Mouse (Mus musculus) macrophage (primary cell): ENCODE data around the gene Nepn. TPM values are rescaled to one million over a fixed set of nuclear protein-coding genes. Genes with fewer than 3 reads are reported as not detected.

ENCODE experiments used
- H3K27ac ChIP-seq: fragments of 350-480 bp; formaldehyde crosslinking; 2 replicates; pipeline ENCODE4 v1.9.0; 2021
- H3K36me3 ChIP-seq: fragments of 350-480 bp; formaldehyde crosslinking; 2 replicates; pipeline ENCODE4 v1.9.0; 2021; ENCODE audit errors: inconsistent target
- H3K4me3 ChIP-seq: fragments of 350-480 bp; formaldehyde crosslinking; 2 replicates; pipeline ENCODE4 v1.9.0; 2021; ENCODE audit errors: inconsistent target
- H3K79me2 ChIP-seq: fragments of 350-480 bp; formaldehyde crosslinking; 2 replicates; pipeline ENCODE4 v1.9.0; 2021; ENCODE audit errors: inconsistent target
- WGBS: methylation state at CpG from one replicate; pipeline ENCODE4 v1.1.7; 2026; ENCODE audit warnings: inconsistent platforms; ENCODE audit not compliant: missing documents; 5-methylcytosine and 5-hydroxymethylcytosine counted together
- polyA plus RNA-seq: library from polyadenylated mRNA; stranded (reverse); fragments of 250-400 nt; gene quantifications from 3 replicates; pipeline ENCODE4 v1.2.4, GENCODE M21; 2018; ENCODE audit warnings: inconsistent platforms

The Nepn gene
- polyA plus RNA-seq, 1 experiment from 2014 or later, result not detected

DNA sequence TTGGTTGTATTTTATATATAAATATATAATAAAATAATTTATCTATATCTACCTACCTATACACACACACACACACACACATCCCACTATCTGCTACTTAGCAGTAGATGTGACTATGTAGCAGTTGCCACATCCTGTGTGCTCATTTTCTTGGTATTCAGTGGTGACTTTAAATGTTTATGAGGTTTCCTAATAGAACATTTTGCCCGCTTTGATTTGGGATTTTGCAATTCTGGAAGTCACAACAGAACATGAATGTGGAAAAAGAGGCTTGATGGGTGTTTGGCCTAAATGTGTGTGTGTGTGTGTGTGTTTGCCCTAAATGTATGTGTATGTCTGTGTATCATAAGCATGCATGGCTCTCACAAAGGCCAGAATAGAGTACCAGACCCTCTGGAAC lies 5.2 kb upstream of the Nepn start:
- Histone ChIP-seq H3K79me2 (peaks cover 31% of the 10 kb centered on the region), H3K4me3 (no peak overlapping the region), H3K27ac (no peak overlapping the region), H3K36me3 (no peaks in the 10 kb centered on the region)
- WGBS, result 60% methylated on average over 1 of the region's 1 CpGs

- H3K4me3 ChIP-seq, result no peak overlapping the region
- 82% methylated on average over 7 of the region's 8 CpGs for WGBS
- no peaks in the 10 kb centered on the region for H3K36me3 ChIP-seq
Observed at GRCm38 (mm10) chr10:52384823-52385610, 3.8 kb upstream of the Nepn start.

GRCm38 (mm10) chr10:52387192-52387591 lies 1.6 kb upstream of the Nepn start:
- Histone ChIP-seq H3K4me3 (no peak overlapping the region), H3K27ac (no peak overlapping the region), H3K36me3 (no peaks in the 10 kb centered on the region), H3K79me2 (no peaks in the 10 kb centered on the region)
- 86% methylated on average over 4 of the region's 4 CpGs for WGBS

More at GRCm38 (mm10) chr10:52384823-52385610, 3.8 kb upstream of the Nepn start:
- Histone ChIP-seq H3K27ac (no peak overlapping the region), H3K79me2 (peaks cover 16% of the 10 kb centered on the region)

- WGBS, result 58% methylated on average over 3 of the region's 3 CpGs
- H3K36me3 ChIP-seq, result no peaks in the 10 kb centered on the region
- H3K79me2 ChIP-seq, result no peaks in the 10 kb centered on the region
- H3K27ac ChIP-seq, result no peak overlapping the region
- H3K4me3 ChIP-seq, result no peak overlapping the region
Observed at GRCm38 (mm10) chr10:52389438-52389837, 666 bp downstream of the Nepn start.

- no peak overlapping the region for H3K27ac ChIP-seq
- no peak overlapping the region for H3K4me3 ChIP-seq
- 97% methylated on average over 2 of the region's 2 CpGs for WGBS
- H3K79me2 ChIP-seq, result no peaks in the 10 kb centered on the region
- no peaks in the 10 kb centered on the region for H3K36me3 ChIP-seq
Observed at GRCm38 (mm10) chr10:52391208-52391607, 2.4 kb downstream of the Nepn start.

DNA sequence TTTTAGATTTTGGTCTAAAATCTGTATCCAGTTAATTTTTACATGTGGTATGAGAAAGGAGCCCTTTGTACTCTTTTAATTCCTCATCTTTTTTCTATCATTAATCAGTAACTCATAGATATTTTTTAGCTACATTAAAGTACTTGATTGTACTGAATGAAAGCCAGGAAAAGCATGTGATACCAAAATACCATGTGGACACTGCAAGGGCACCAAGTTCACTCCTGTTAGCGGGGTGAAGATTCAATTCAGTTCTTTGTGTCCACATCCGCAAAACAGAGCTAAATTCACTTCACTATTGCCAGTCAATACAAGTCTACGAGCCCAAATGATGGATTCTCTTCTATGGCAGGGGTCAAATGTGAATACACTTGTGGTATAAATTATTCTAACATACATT lies 7.9 kb downstream of the Nepn start:
- Histone ChIP-seq H3K79me2 (no peaks in the 10 kb centered on the region), H3K36me3 (no peaks in the 10 kb centered on the region), H3K27ac (no peak overlapping the region), H3K4me3 (no peak overlapping the region)
- WGBS, result 90% methylated on average over 3 of the region's 3 CpGs

DNA sequence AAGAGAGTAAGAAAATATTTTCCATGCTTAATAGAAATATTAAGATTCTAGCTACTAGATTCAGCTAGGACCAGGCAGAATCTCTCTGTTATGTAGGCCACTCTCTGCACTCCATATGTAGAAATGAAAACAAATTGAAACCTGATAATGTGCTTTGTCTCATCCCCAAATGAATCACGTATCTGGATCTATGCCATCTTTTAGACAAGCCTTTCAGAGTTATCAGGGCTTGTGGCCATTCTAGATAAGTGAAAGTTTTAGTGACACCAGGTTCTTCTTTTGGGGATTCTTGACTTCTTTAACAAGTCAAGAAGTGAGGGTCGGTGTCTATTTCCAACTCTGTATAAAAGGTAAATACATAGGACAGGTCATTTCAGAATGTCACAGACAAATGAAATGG lies 9.9 kb downstream of the Nepn start:
- H3K27ac ChIP-seq, result no peak overlapping the region
- 93% methylated on average over 2 of the region's 2 CpGs for WGBS
- H3K79me2 ChIP-seq, result no peaks in the 10 kb centered on the region
- H3K36me3 ChIP-seq, result no peaks in the 10 kb centered on the region
- no peak overlapping the region for H3K4me3 ChIP-seq

DNA sequence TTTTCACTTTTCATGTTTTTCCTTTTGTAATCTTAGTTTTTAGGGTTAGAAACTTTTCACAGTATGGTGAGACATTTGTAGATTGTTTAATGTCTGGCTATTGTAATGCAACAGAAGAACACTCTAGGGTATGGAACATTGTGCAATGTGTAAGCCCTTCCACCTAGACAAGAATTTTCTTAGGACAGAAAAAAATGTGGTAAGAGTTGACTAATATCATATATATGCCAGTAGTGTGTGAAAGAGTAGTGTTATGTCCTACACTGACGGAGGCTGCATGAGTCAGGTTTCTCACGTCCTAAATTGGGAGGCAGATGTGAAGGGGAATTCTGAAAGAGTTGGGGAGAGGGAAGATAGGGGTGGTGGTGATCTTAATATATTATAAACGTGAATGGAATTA lies 10.9 kb downstream of the Nepn start:
- no peaks in the 10 kb centered on the region for H3K36me3 ChIP-seq
- H3K79me2 ChIP-seq, result no peaks in the 10 kb centered on the region
- 73% methylated on average over 3 of the region's 3 CpGs for WGBS
- H3K4me3 ChIP-seq, result no peak overlapping the region
- no peak overlapping the region for H3K27ac ChIP-seq

DNA sequence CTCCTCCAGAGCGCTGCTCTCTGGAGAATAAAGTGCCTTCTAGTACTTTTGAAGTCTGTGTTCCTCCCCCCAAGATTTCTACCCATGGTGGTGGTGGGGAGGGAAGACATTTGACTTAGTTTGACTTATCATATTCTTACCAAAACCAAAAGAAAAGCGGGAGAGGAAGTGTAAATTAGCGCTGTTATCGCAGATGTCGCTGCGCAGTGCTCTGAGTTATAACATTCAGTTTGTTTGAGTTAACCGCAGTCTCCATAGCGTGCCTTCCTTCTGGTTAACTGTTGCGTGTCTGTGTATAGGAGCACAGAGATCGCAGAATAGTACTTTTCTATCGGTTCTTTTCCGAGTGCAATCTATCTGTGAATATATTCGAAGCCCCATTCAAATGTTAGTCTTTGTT lies 16.4 kb downstream of the Nepn start:
- 82% methylated on average over 13 of the region's 13 CpGs for WGBS
- H3K27ac ChIP-seq, result no peak overlapping the region
- no peaks in the 10 kb centered on the region for H3K36me3 ChIP-seq
- no peak overlapping the region for H3K4me3 ChIP-seq
- no peaks in the 10 kb centered on the region for H3K79me2 ChIP-seq

DNA sequence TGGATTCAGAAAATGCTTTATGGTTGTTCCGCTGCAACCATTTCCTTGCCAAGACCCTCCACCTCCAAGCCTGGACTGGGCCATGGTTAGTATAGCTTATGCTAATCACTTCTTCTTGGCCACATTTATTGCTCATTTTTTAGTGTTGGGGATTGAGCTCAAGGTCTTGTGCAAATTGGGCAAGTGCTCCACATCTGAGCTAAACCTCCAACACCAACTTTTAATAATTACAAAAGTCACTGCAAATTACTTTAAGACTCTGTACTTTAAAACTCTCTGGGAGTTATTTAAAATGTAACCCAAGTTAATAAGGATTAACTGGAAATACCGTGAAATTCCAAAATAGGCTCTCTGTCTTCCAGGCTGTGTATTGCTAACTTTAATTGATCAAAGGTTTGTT lies 18.8 kb downstream of the Nepn start:
- H3K36me3 ChIP-seq, result no peaks in the 10 kb centered on the region
- 97% methylated on average over 2 of the region's 2 CpGs for WGBS

DNA sequence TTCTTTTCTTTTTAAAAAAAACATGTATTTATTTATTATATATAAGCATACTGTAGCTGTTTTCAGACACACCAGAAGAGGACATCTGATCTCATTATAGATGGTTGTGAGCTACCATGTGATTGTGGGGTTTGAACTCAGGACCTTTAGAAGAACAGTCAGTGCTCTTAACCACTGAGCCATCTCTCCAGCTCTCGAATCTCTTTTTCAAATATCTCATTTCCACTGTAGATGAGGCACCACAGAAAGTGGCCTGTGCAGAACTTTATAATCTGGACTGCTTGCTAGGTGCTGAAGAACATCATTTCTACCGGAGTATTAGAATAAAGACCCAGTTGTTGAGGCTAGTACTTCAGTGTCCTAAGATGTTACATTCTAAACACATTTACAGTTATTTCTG lies 26.2 kb downstream of the Nepn start:
- peaks cover 22% of the 10 kb centered on the region for H3K79me2 ChIP-seq
- no peak overlapping the region for H3K27ac ChIP-seq
- 88% methylated on average over 2 of the region's 2 CpGs for WGBS
- no peak overlapping the region for H3K4me3 ChIP-seq
- no peaks in the 10 kb centered on the region for H3K36me3 ChIP-seq

More for the DNA sequence above, 18.8 kb downstream of the Nepn start:
- Histone ChIP-seq H3K4me3 (no peak overlapping the region), H3K79me2 (no peaks in the 10 kb centered on the region), H3K27ac (no peak overlapping the region)

- no peaks in the 10 kb centered on the region for H3K36me3 ChIP-seq
- peak overlapping the region; percentile 31 for H3K4me3 ChIP-seq
- H3K79me2 ChIP-seq, result peaks cover 36% of the 10 kb centered on the region
- no peak overlapping the region for H3K27ac ChIP-seq
- WGBS, result 54% methylated on average over 2 of the region's 2 CpGs
Observed at GRCm38 (mm10) chr10:52416458-52416857, 27.7 kb downstream of the Nepn start.

- peaks cover 46% of the 10 kb centered on the region for H3K79me2 ChIP-seq
- peak within 1 kb of the TSS; percentile 79 for H3K4me3 ChIP-seq
- H3K36me3 ChIP-seq, result no peaks in the 10 kb centered on the region
- under 1% methylated on average over 79 of the region's 79 CpGs for WGBS
- H3K27ac ChIP-seq, result peak within 1 kb of the TSS; percentile 70
Observed at GRCm38 (mm10) chr10:52417299-52417997, 28.7 kb downstream of the Nepn start, which contains the start of gene Nus1. Nus1 (plus strand) TSS chr10:52417547.

DNA sequence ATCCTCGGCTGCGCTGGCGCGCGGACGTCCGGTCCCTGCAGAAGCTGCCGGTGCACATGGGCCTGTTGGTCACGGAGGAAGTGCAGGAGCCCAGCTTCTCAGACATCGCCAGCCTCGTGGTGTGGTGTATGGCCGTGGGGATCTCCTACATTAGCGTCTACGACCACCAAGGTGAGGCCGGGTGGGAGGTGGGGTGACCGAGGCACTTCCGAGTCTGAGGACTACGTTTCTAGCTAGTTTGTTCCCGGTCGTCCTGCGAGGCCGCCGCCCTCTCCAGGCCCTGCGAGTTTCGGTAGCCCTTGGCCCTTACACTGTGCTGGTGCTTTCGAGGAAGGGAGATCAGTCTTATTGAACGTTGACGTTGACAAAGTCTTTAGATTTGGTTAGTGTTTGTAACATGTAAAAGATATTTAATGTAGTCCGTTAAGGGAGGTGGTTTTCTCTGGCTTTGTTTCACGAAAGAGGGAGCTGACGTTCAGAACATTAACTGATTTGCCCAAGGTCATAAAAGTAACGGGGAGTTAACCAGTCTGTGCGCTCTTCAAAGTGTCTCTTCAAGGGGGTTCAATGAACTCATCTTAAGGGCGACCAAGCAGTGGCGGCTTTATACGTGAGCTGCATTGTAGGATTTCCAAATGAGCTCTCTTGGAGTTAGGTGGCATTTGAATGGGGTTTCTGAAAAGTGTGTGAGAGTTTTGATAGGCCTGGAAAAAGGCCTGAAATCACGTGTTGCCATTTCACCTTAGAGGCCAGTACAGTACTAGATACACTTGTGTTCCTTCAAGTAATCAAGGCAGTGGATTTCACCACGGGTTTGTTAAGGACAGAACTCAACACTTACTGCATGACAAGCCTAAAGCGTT lies 29.5 kb downstream of the Nepn start:
- WGBS, result 2% methylated on average over 39 of the region's 39 CpGs

More for the DNA sequence above, 29.5 kb downstream of the Nepn start:
- peak overlapping the region; percentile 79 for H3K4me3 ChIP-seq
- peaks cover 54% of the 10 kb centered on the region for H3K79me2 ChIP-seq
- H3K27ac ChIP-seq, result peak overlapping the region; percentile 70
- H3K36me3 ChIP-seq, result no peaks in the 10 kb centered on the region
